Mouse (Mus musculus) forebrain, embryonic 15.5 days (tissue): Measurements from ENCODE around the gene Speer4d. TPM values are rescaled to one million over a fixed set of nuclear protein-coding genes. Genes with fewer than 3 reads are reported as not detected.
"Not testable (repeated sequence)": the region's sequence is repeated elsewhere in the genome, so short reads cannot be mapped to it uniquely, and the experiment has no call there.

Source experiments
- ATAC-seq: fragments of 200-750 bp; cut with Nextera tagmentation; replicated peaks from 2 replicates; pipeline ENCODE4 v1.8.0; 2017; ENCODE audit warnings: mild to moderate bottlenecking, moderate TSS enrichment, moderate library complexity
- H3K27ac ChIP-seq: fragments of 300-500 bp; sonication (generic); replicated peaks from 2 replicates; pipeline ENCODE4 v1.5.1; 2015; ENCODE audit warnings: mild to moderate bottlenecking, inconsistent platforms
- H3K27me3 ChIP-seq: fragments of 300-500 bp; sonication (generic); 2 replicates; pipeline ENCODE4 v1.6.1; 2015; ENCODE audit warnings: inconsistent platforms
- H3K36me3 ChIP-seq: fragments of 300-500 bp; sonication (generic); 2 replicates; pipeline ENCODE4 v1.6.1; 2015; ENCODE audit warnings: mild to moderate bottlenecking, inconsistent platforms
- H3K4me1 ChIP-seq: fragments of 300-500 bp; sonication (generic); 2 replicates; pipeline ENCODE4 v1.6.1; 2015; ENCODE audit warnings: inconsistent platforms
- H3K4me2 ChIP-seq: fragments of 300-500 bp; sonication (generic); replicated peaks from 2 replicates; pipeline ENCODE4 v1.6.1; 2015; ENCODE audit warnings: mild to moderate bottlenecking, inconsistent platforms
- H3K4me3 ChIP-seq: fragments of 300-500 bp; sonication (generic); 2 replicates; pipeline ENCODE4 v1.5.1; 2015; ENCODE audit warnings: mild to moderate bottlenecking, inconsistent platforms
- H3K9ac ChIP-seq: fragments of 300-500 bp; sonication (generic); replicated peaks from 2 replicates; pipeline ENCODE4 v1.6.1; 2015; ENCODE audit warnings: mild to moderate bottlenecking, inconsistent platforms
- H3K9me3 ChIP-seq: fragments of 300-500 bp; sonication (generic); 2 replicates; pipeline ENCODE4 v1.6.1; 2016; ENCODE audit warnings: inconsistent platforms
- WGBS: fragments of 180-500 bp; shearing (Covaris S2); methylation state at CpG from one replicate; pipeline ENCODE4 v1.1.7; 2015; ENCODE audit warnings: mixed read lengths; 5-methylcytosine and 5-hydroxymethylcytosine counted together
- polyA plus RNA-seq: library from polyadenylated mRNA; unstranded; fragments of >200 nt; fragmentation: Nextera tagmentation; extraction: Ambion mirVana; gene quantifications from 2 replicates; pipeline ENCODE4 v1.2.1, GENCODE M21; 2015

Speer4d gene
- not detected in 2 replicates for polyA plus RNA-seq

DNA sequence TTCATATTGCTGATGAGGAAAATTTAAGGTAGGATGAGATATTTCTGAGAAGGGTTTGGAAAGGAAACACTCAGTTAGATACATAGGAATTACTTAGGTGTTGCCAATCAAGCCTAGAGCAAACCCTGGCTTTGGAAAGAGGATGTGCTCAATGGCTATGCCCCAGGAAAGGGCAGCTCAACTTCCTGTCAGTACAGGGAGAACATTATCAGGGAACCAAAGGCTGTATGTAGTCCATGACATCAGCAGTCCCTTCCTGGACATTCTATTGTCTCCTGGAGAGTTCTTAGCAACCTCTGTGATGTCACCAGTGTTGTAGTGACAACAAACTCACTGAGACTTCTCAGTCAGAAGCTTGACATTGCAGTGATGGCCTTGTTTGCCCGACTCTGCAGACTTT is at the start of gene Speer4d:
TSS of gene Speer4d (plus strand) at position 301 of the 400 bp plus-strand sequence.
- not testable (repeated sequence) for ATAC-seq, H3K4me1 ChIP-seq, H3K9me3 ChIP-seq, H3K9ac ChIP-seq, H3K36me3 ChIP-seq, H3K27me3 ChIP-seq, H3K4me2 ChIP-seq, H3K4me3 ChIP-seq, H3K27ac ChIP-seq
- 66% methylated on average over 1 of the region's 1 CpGs for WGBS

DNA sequence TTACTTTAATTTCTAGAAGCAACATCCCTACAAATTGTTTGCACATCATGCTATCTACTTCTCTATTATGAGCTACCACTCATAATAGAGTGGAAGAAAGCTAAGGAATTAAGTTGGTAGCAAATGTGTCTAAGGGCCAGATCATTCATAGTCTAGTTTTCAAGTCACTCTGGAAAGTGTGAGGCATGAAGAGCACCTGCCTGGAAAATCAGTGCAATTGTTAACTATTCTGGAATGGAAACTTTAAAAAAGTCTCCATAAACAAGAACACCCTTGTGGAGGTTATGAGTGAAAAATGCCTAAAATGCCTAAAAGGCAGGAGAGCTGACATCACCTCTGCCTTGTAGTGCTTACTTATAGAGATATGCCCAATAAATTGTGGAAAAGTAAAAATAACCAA is 45.1 kb upstream of the Speer4d start:
- ATAC-seq, H3K27me3 ChIP-seq, H3K36me3 ChIP-seq, H3K27ac ChIP-seq, H3K9ac ChIP-seq, H3K4me3 ChIP-seq, H3K9me3 ChIP-seq, H3K4me1 ChIP-seq, H3K4me2 ChIP-seq: not testable (repeated sequence)

DNA sequence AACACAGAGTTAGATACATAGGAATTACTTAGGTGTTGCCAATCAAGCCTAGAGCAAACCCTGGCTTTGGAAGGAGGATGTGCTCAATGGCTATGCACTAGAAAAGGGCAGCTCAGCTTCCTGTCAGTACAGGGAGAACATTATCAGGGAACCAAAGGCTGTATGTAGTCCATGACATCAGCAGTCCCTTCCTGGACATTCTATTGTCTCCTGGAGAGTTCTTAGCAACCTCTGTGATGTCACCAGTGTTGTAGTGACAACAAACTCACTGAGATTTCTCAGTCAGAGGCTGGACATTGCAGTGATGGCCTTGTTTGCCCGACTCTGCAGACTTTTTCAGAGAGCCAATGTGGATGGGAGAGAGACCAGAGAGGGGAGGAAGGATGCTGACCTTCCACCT is 41.8 kb upstream of the Speer4d start, which contains the start of gene Gm21083:
TSS of gene Gm21083 (plus strand) at position 301 of the 400 bp plus-strand sequence.
- no CpG with 5 or more reads among the region's 1 CpGs for WGBS
- not testable (repeated sequence) for H3K27ac ChIP-seq, H3K36me3 ChIP-seq, ATAC-seq, H3K9ac ChIP-seq, H3K4me3 ChIP-seq, H3K4me2 ChIP-seq, H3K9me3 ChIP-seq, H3K27me3 ChIP-seq, H3K4me1 ChIP-seq

DNA sequence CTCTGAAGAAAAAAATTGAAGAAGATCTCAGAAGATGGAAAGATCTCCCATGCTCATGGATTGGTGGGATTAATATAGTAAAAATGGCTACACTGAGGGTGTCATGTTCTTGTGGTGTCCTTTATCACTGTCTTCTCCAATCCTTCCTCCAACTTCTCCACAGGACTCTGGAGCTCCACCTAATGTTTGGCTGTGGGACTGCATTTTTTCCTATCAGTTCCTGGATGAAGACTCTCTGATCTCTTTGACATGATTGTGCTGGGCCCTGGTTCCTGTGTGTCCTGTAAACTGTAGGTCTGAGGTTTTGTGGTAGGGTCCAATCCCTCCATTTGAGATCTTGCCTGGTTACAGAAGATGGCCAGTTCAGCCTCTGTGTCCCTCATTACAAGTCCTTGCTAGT is 32.5 kb upstream of the Speer4d start:
- H3K4me3 ChIP-seq, H3K4me1 ChIP-seq, H3K9ac ChIP-seq, H3K27ac ChIP-seq, H3K36me3 ChIP-seq, H3K9me3 ChIP-seq, H3K4me2 ChIP-seq, H3K27me3 ChIP-seq, ATAC-seq: not testable (repeated sequence)

DNA sequence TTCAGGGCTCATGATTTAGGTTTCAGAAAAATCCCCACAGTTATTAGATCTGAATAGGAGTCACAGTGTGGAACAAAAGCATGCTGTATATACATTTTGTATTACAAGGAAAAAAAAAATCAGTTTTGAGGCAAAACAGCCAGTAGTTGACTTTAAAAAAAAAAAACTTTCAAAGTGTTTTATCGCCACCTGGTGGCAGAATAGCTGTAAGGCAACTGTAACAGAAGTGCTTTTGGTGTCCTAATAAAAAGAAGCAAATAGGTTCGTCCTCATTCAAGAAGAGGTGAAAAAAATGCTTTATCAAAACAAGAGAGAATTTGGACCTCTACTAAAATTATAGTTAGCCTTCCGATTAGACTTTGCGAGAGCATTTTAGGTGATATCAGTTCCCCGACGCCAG is 30.6 kb upstream of the Speer4d start:
- ATAC-seq, H3K9me3 ChIP-seq, H3K27me3 ChIP-seq, H3K27ac ChIP-seq, H3K4me1 ChIP-seq, H3K9ac ChIP-seq, H3K4me2 ChIP-seq, H3K4me3 ChIP-seq, H3K36me3 ChIP-seq: not testable (repeated sequence)
- WGBS = 43% methylated on average over 6 of the region's 6 CpGs

DNA sequence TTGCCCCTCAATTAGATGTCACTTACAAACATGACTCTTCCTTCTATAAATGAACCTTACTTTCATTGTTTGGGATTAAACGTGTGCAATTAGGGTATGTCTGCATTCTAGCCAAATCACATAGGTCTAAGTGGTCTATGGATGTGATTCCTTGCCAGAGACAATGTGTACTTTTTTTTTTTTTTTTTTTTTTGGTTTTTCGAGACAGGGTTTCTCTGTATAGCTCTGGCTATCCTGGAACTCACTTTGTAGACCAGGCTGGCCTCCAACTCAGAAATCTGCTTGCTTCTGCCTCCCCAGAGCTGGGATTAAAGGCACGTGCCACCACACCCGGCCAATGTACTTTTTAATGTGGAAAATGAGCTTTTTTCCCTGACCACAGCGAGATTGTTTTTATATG is 28.2 kb upstream of the Speer4d start:
- H3K4me3 ChIP-seq, H3K9me3 ChIP-seq, H3K27ac ChIP-seq, H3K4me1 ChIP-seq, H3K9ac ChIP-seq, ATAC-seq, H3K27me3 ChIP-seq, H3K4me2 ChIP-seq, H3K36me3 ChIP-seq: not testable (repeated sequence)
- WGBS = 55% methylated on average over 5 of the region's 5 CpGs

DNA sequence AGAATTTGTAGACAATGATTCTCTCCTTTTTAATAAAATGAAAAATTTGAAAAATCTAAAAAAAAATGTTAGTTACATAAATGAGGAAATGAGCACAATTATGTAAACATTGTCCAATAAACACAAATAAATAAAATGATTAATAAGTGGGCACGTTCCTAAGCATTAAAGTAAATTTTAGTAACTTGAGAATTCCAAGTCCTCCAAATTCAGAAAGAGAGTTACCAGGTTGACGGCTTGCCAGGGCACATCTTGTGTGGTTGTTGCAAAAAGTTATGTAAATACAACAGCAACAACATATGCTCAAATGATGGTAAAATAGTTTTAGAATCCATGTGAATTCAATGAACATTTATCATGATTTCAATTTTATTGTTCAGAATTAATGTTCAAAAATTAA is 27.3 kb upstream of the Speer4d start:
- H3K4me1 ChIP-seq, H3K4me2 ChIP-seq, H3K36me3 ChIP-seq, ATAC-seq, H3K4me3 ChIP-seq, H3K27ac ChIP-seq, H3K9me3 ChIP-seq, H3K27me3 ChIP-seq, H3K9ac ChIP-seq: not testable (repeated sequence)
- 73% methylated on average over 2 of the region's 2 CpGs for WGBS

DNA sequence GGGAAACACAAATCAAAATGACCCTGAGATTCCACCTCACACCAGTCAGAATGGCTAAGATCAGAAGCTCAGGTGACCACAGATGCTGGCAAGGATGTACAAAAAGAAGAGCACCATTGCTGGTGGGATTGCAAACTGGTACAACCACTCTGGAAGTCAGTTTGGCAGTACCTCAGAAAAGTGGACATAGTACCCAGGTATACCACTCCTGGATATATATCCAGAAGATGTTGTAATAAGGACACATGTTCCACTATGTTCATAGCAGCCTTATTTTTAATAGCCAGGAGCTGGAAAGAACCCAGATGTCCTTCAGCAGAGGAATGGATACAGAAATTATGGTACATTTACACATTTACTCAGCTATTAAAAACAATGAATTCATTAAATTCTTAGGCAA is 20.0 kb upstream of the Speer4d start:
- H3K27ac ChIP-seq, H3K4me1 ChIP-seq, H3K4me3 ChIP-seq, H3K36me3 ChIP-seq, ATAC-seq, H3K4me2 ChIP-seq, H3K27me3 ChIP-seq, H3K9ac ChIP-seq: not testable (repeated sequence)
- H3K9me3 ChIP-seq = peaks cover 24% of the 10 kb centered on the region

DNA sequence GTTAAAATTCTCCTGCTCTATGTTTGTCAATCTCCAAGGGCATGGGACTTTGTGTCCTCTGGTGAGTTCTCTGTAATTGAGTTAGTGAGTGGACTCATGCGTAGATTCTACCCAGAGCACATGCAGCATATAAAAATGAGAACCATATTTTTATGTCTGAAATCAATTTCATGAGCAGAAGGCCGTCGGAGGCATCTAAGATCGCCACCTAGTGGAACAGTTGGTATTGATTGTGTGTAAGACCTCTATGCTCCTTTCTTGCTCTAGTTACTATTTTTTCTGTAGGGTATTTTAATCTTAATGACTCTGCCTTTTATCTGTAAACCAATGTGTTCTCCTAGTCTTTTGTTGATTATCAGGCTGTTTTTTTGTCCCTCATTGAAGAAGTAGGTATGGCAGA is 18.5 kb upstream of the Speer4d start:
- 40% methylated on average over 4 of the region's 4 CpGs for WGBS
- not testable (repeated sequence) for H3K4me3 ChIP-seq, H3K4me1 ChIP-seq, H3K4me2 ChIP-seq, ATAC-seq, H3K36me3 ChIP-seq, H3K27ac ChIP-seq, H3K27me3 ChIP-seq, H3K9ac ChIP-seq
- H3K9me3 ChIP-seq = peaks cover 24% of the 10 kb centered on the region

DNA sequence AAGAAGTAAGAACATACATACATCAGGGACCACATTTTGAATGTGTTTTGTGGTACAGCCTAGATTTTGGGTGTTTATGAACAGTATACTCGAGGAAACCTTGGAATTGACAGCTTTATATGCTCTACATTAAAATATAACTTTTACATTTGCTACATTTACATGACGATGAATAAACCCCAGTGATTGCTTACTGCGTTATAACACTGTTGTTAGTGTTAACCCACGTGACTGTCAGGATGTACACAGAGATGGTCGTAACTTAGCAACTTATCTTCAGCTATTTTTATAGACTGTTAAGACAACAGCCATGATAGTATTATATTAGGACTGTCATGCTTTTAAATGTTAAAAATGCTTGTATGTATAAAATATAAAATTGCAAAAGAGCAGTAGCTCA is 17.4 kb upstream of the Speer4d start:
- H3K36me3 ChIP-seq, H3K4me3 ChIP-seq, H3K27ac ChIP-seq, H3K9ac ChIP-seq, H3K4me2 ChIP-seq, H3K27me3 ChIP-seq, H3K4me1 ChIP-seq, ATAC-seq: not testable (repeated sequence)
- WGBS = 67% methylated on average over 5 of the region's 5 CpGs
- peaks cover 24% of the 10 kb centered on the region for H3K9me3 ChIP-seq

DNA sequence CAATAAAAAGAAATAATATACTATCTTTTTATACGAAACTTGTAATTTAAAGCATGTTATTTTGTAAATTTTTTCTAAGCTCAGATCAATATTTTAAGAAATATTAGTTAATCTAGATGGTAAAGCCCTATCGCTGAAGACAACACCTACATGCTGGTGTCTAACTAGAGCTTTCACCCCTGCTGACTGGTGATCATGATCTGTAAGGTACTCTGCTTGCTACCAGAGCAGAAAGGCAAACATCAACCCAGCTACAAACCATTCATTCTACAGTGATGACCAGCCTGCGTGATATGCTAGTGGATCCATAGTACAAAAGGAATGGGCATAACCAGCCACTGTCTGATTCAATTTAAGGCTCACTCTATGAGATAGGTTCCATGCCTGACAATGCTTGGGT is 16.9 kb upstream of the Speer4d start:
- not testable (repeated sequence) for H3K4me3 ChIP-seq, ATAC-seq, H3K4me2 ChIP-seq, H3K9ac ChIP-seq, H3K36me3 ChIP-seq, H3K27ac ChIP-seq, H3K27me3 ChIP-seq, H3K4me1 ChIP-seq
- WGBS = 72% methylated on average over 3 of the region's 3 CpGs
- H3K9me3 ChIP-seq = peaks cover 28% of the 10 kb centered on the region

DNA sequence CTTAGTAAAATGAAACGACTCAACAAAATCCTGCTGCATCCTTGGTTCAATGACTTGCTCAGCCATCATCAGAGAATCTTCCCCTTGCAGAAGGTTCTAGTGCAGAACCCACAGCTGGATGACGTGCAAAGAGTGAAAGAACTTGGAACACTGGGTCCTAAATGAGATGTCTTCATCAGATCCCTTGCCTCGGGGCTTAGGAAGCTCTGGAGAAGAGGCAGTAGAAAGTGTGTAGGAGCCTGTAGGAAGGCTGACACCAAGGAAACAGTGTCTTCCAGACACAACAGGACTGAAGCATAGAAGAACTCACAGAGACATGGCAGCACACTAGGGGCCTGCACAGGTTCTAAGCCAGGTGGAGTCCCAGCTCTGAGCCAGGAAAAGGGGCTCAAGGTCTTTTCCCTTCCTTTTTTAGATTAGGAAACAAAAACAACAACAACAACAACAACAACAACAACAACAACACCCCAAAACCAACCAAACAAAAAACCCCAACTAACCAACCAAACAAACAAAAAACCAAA is 16.4 kb upstream of the Speer4d start:
- H3K4me1 ChIP-seq, H3K9ac ChIP-seq, ATAC-seq, H3K36me3 ChIP-seq, H3K27me3 ChIP-seq, H3K4me3 ChIP-seq, H3K4me2 ChIP-seq, H3K27ac ChIP-seq: not testable (repeated sequence)
- WGBS = 60% methylated on average over 3 of the region's 3 CpGs
- H3K9me3 ChIP-seq = peaks cover 28% of the 10 kb centered on the region

DNA sequence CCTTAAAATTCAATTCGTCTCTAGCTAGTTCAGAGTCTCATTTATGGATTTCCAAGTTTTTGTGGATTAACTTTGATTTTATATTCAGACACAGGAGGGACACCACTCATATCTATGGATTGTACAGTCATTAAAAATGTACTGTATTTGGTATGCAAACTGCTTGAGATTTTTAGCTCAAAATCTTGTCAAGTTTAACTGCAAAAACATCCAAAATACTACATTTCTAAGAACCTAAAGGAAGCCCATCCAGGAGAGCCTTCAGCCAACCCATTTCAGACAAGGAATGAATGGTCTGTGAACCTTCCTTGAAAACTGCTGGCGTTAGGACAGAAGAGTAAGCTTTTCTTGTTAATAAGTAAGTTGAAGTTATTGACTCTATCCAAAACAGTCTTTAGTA is 15.9 kb upstream of the Speer4d start:
- peaks cover 28% of the 10 kb centered on the region for H3K9me3 ChIP-seq
- not testable (repeated sequence) for H3K36me3 ChIP-seq, H3K27me3 ChIP-seq, H3K4me2 ChIP-seq, H3K4me1 ChIP-seq, H3K9ac ChIP-seq, ATAC-seq, H3K27ac ChIP-seq, H3K4me3 ChIP-seq
- WGBS = 57% methylated on average over 2 of the region's 2 CpGs
